Mouse (Mus musculus): ENCODE measurements around the gene Lrrc74b. TPM values are rescaled to one million over a fixed set of nuclear protein-coding genes. Genes with fewer than 3 reads are reported as not detected.

Lrrc74b gene
- polyA plus RNA-seq, 1 experiment from 2014 or later = 0.24 TPM

GRCm38 (mm10) chr16:17532676-17533329 lies 28.2 kb downstream of the Lrrc74b start:
- Histone ChIP-seq H3K9me3 (no peaks in the 10 kb centered on the region), H3K27me3 (replicated peaks) (no peaks in the 10 kb centered on the region), H3K27ac (no peak overlapping the region), H3K36me3 (peaks cover 11% of the 10 kb centered on the region), H3K4me2 (replicated peaks) (no peak overlapping the region), H3K9ac (no peak overlapping the region), H3K4me3 (no peak overlapping the region), H3K4me1 (peaks cover 16% of the 10 kb centered on the region)
- 71% methylated on average over 14 of the region's 14 CpGs for WGBS
- ATAC-seq (ENCODE audit: low FRiP score, low read depth) = no peak

GRCm38 (mm10) chr16:17532271-17532670 lies 28.8 kb downstream of the Lrrc74b start:
- Histone ChIP-seq H3K4me2 (replicated peaks) (peak overlapping the region; percentile 84), H3K4me3 (no peak overlapping the region), H3K9me3 (no peaks in the 10 kb centered on the region), H3K9ac (no peak overlapping the region), H3K27me3 (replicated peaks) (no peaks in the 10 kb centered on the region), H3K4me1 (peaks cover 16% of the 10 kb centered on the region), H3K36me3 (peaks cover 17% of the 10 kb centered on the region), H3K27ac (no peak overlapping the region)
- no peak for ATAC-seq (ENCODE audit: low FRiP score, low read depth)
- 57% methylated on average over 4 of the region's 4 CpGs for WGBS

- Histone ChIP-seq H3K4me3 (peak within 1 kb of the TSS; percentile 60), H3K4me1 (peaks cover 16% of the 10 kb centered on the region), H3K9me3 (no peaks in the 10 kb centered on the region), H3K27ac (peak within 1 kb of the TSS; percentile 72), H3K36me3 (peaks cover 32% of the 10 kb centered on the region), H3K4me2 (replicated peaks) (peak within 1 kb of the TSS; percentile 84), H3K27me3 (replicated peaks) (no peaks in the 10 kb centered on the region), H3K9ac (peak within 1 kb of the TSS; percentile 79)
- WGBS = under 1% methylated on average over 67 of the region's 67 CpGs
- peak; percentile 96 for ATAC-seq (ENCODE audit: low FRiP score, low read depth)
These were observed 30.3 kb downstream of the Lrrc74b start, which contains the start of gene Thap7 for GRCm38 (mm10) chr16:17530640-17531288. Thap7 (minus strand) TSS chr16:17531136.

- H3K4me3 ChIP-seq = peak overlapping the region; percentile 60
- ATAC-seq (ENCODE audit: low FRiP score, low read depth) = peak; percentile 38
- H3K27me3 ChIP-seq (replicated peaks) = no peaks in the 10 kb centered on the region
- peak overlapping the region; percentile 79 for H3K9ac ChIP-seq
- peak overlapping the region; percentile 84 for H3K4me2 ChIP-seq (replicated peaks)
- H3K36me3 ChIP-seq = peaks cover 38% of the 10 kb centered on the region
- H3K4me1 ChIP-seq = peaks cover 16% of the 10 kb centered on the region
- WGBS = 19% methylated on average over 17 of the region's 17 CpGs
- peak overlapping the region; percentile 72 for H3K27ac ChIP-seq
- no peaks in the 10 kb centered on the region for H3K9me3 ChIP-seq
These were observed 31.0 kb downstream of the Lrrc74b start for GRCm38 (mm10) chr16:17529981-17530586.

GRCm38 (mm10) chr16:17528276-17528675 lies 32.8 kb downstream of the Lrrc74b start:
- Histone ChIP-seq H3K27me3 (replicated peaks) (no peaks in the 10 kb centered on the region), H3K4me1 (peaks cover 16% of the 10 kb centered on the region), H3K36me3 (peaks cover 54% of the 10 kb centered on the region), H3K4me2 (replicated peaks) (no peak overlapping the region), H3K4me3 (no peak overlapping the region), H3K9me3 (no peaks in the 10 kb centered on the region), H3K27ac (no peak overlapping the region), H3K9ac (no peak overlapping the region)
- no peak for ATAC-seq (ENCODE audit: low FRiP score, low read depth)
- 86% methylated on average over 13 of the region's 13 CpGs for WGBS

- H3K27ac ChIP-seq = no peak overlapping the region
- peaks cover 60% of the 10 kb centered on the region for H3K36me3 ChIP-seq
- no peak overlapping the region for H3K9ac ChIP-seq
- no peaks in the 10 kb centered on the region for H3K9me3 ChIP-seq
- no peak for ATAC-seq (ENCODE audit: low FRiP score, low read depth)
- H3K4me3 ChIP-seq = no peak overlapping the region
- H3K27me3 ChIP-seq (replicated peaks) = no peaks in the 10 kb centered on the region
- no peak overlapping the region for H3K4me2 ChIP-seq (replicated peaks)
- H3K4me1 ChIP-seq = peaks cover 16% of the 10 kb centered on the region
These were observed 33.4 kb downstream of the Lrrc74b start for GRCm38 (mm10) chr16:17527606-17528005.

- no peak for ATAC-seq (ENCODE audit: low FRiP score, low read depth)
- Histone ChIP-seq H3K36me3 (peaks cover 74% of the 10 kb centered on the region), H3K9me3 (no peaks in the 10 kb centered on the region), H3K4me3 (no peak overlapping the region), H3K27me3 (replicated peaks) (no peaks in the 10 kb centered on the region), H3K4me1 (peaks cover 10% of the 10 kb centered on the region), H3K9ac (no peak overlapping the region), H3K27ac (no peak overlapping the region), H3K4me2 (replicated peaks) (no peak overlapping the region)
- 91% methylated on average over 6 of the region's 6 CpGs for WGBS
These were observed 34.8 kb downstream of the Lrrc74b start for GRCm38 (mm10) chr16:17526223-17526622.

GRCm38 (mm10) chr16:17525524-17525923 lies 35.5 kb downstream of the Lrrc74b start:
- WGBS = 93% methylated on average over 3 of the region's 3 CpGs
- Histone ChIP-seq H3K4me2 (replicated peaks) (no peak overlapping the region), H3K9ac (no peak overlapping the region), H3K36me3 (peaks cover 81% of the 10 kb centered on the region), H3K4me1 (peaks cover 10% of the 10 kb centered on the region), H3K4me3 (no peak overlapping the region), H3K27me3 (replicated peaks) (no peaks in the 10 kb centered on the region), H3K27ac (no peak overlapping the region), H3K9me3 (no peaks in the 10 kb centered on the region)
- no peak for ATAC-seq (ENCODE audit: low FRiP score, low read depth)

- no peaks in the 10 kb centered on the region for H3K9me3 ChIP-seq
- H3K9ac ChIP-seq = no peak overlapping the region
- H3K4me3 ChIP-seq = no peak overlapping the region
- H3K4me2 ChIP-seq (replicated peaks) = no peak overlapping the region
- no peak overlapping the region for H3K27ac ChIP-seq
- no peaks in the 10 kb centered on the region for H3K4me1 ChIP-seq
- H3K36me3 ChIP-seq = peaks cover 95% of the 10 kb centered on the region
- H3K27me3 ChIP-seq (replicated peaks) = no peaks in the 10 kb centered on the region
- ATAC-seq (ENCODE audit: low FRiP score, low read depth) = no peak
- WGBS = 94% methylated on average over 11 of the region's 11 CpGs
These were observed 36.9 kb downstream of the Lrrc74b start for GRCm38 (mm10) chr16:17524156-17524555.

- no peak overlapping the region for H3K4me2 ChIP-seq (replicated peaks)
- no peaks in the 10 kb centered on the region for H3K4me1 ChIP-seq
- H3K9me3 ChIP-seq = no peaks in the 10 kb centered on the region
- H3K9ac ChIP-seq = no peak overlapping the region
- no peak overlapping the region for H3K27ac ChIP-seq
- no peak for ATAC-seq (ENCODE audit: low FRiP score, low read depth)
- no peaks in the 10 kb centered on the region for H3K27me3 ChIP-seq (replicated peaks)
- H3K36me3 ChIP-seq = peaks cover 95% of the 10 kb centered on the region
- 86% methylated on average over 2 of the region's 2 CpGs for WGBS
- no peak overlapping the region for H3K4me3 ChIP-seq
These were observed 42.1 kb downstream of the Lrrc74b start for GRCm38 (mm10) chr16:17518910-17519309.

GRCm38 (mm10) chr16:17511431-17511830 lies 49.6 kb downstream of the Lrrc74b start:
- no peak overlapping the region for H3K27ac ChIP-seq
- H3K36me3 ChIP-seq = peaks cover 53% of the 10 kb centered on the region
- H3K9me3 ChIP-seq = no peaks in the 10 kb centered on the region
- H3K9ac ChIP-seq = no peak overlapping the region
- H3K27me3 ChIP-seq (replicated peaks) = no peaks in the 10 kb centered on the region
- no peak overlapping the region for H3K4me2 ChIP-seq (replicated peaks)
- WGBS = 93% methylated on average over 4 of the region's 4 CpGs
- H3K4me1 ChIP-seq = peaks cover 15% of the 10 kb centered on the region
- ATAC-seq (ENCODE audit: low FRiP score, low read depth) = no peak
- no peak overlapping the region for H3K4me3 ChIP-seq

GRCm38 (mm10) chr16:17510686-17511085 lies 50.4 kb downstream of the Lrrc74b start:
- no peak for ATAC-seq (ENCODE audit: low FRiP score, low read depth)
- H3K27me3 ChIP-seq (replicated peaks) = no peaks in the 10 kb centered on the region
- peak overlapping the region; percentile 71; the same call in 1 of the 2 replicates for H3K4me2 ChIP-seq (replicated peaks)
- 90% methylated on average over 2 of the region's 2 CpGs for WGBS
- no peak overlapping the region for H3K9ac ChIP-seq
- no peak overlapping the region for H3K27ac ChIP-seq
- no peak overlapping the region for H3K4me3 ChIP-seq
- H3K4me1 ChIP-seq = peaks cover 15% of the 10 kb centered on the region
- no peaks in the 10 kb centered on the region for H3K9me3 ChIP-seq
- peaks cover 46% of the 10 kb centered on the region for H3K36me3 ChIP-seq
